Mouse (Mus musculus): ENCODE results near the gene Pitpnm1.

DNA sequence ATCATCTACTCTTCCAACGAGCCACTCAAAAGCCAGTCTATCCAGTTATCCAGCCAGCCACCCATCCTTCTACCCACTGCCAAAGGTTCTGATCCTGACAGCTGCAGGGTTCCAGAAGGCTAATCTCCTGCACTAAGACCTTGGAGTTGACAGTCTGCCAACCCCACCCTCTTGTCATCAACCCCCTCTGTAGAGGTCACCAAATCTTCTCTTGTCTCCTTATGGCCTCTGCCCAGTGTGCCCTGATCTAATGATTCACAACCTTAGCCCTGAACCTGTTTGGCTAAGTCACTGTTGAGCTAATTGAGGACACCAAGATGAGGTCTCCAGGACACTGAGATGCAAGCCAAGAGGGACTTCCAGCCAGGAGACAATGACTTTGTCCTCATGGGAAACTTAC lies 20.2 kb upstream of the Pitpnm1 start:
- TF ChIP-seq POLR2A (IDR thresholded peaks at IDR 0.05; ENCODE audit: insufficient read depth, low read depth, low read length): no peak
- TF ChIP-seq CTCF (IDR thresholded peaks at IDR 0.05; ENCODE audit: insufficient read depth, low read depth, low read length): no peak

All from olfactory bulb, adult 2 months (tissue).